Mouse (Mus musculus) lung, adult 2 months (tissue): ENCODE measurements around the gene Tns3.

Experiments used
- CTCF ChIP-seq: fragments of 200-500 bp; IDR thresholded peaks from 2 replicates; pipeline ENCODE4 v1.5.1; 2011; ENCODE audit warnings: mild to moderate bottlenecking, low read length, control low read depth; ENCODE audit not compliant: insufficient read depth
- POLR2A ChIP-seq: fragments of 200-500 bp; IDR thresholded peaks from 2 replicates; pipeline ENCODE4 v1.6.1; 2011; ENCODE audit warnings: low read depth, mild to moderate bottlenecking, control low read depth, low read length, borderline replicate concordance; ENCODE audit errors: extremely low read depth

- no peak for TF ChIP-seq POLR2A
- TF ChIP-seq CTCF = no peak
Observed at GRCm38 (mm10) chr11:8486552-8486951, 177.8 kb downstream of the Tns3 start.
